Mouse (Mus musculus) heart, embryonic 16.5 days (tissue): ENCODE data around the gene Wipf2. TPM values are rescaled to one million over a fixed set of nuclear protein-coding genes. Genes with fewer than 3 reads are reported as not detected.

Experiments used
- ATAC-seq: fragments of 200-750 bp; cut with Nextera tagmentation; replicated peaks from 2 replicates; pipeline ENCODE4 v1.8.0; 2017; ENCODE audit warnings: moderate number of reproducible peaks; ENCODE audit not compliant: insufficient read depth, low FRiP score; ENCODE audit errors: extremely low read depth
- H3K27ac ChIP-seq: fragments of 300-500 bp; sonication (generic); 2 replicates; pipeline ENCODE4 v1.5.1; 2014; ENCODE audit warnings: mild to moderate bottlenecking, low read length, control low read depth, moderate library complexity
- H3K27me3 ChIP-seq: fragments of 300-500 bp; sonication (generic); 2 replicates; pipeline ENCODE4 v1.6.1; 2014; ENCODE audit warnings: low read length, mixed read lengths; ENCODE audit not compliant: control insufficient read depth, insufficient read depth
- H3K36me3 ChIP-seq: fragments of 300-500 bp; sonication (generic); 2 replicates; pipeline ENCODE4 v1.6.1; 2014; ENCODE audit not compliant: control insufficient read depth, insufficient read depth
- H3K4me1 ChIP-seq: fragments of 300-500 bp; sonication (generic); 2 replicates; pipeline ENCODE4 v1.6.1; 2014; ENCODE audit warnings: low read length, mixed read lengths; ENCODE audit not compliant: control insufficient read depth, insufficient read depth
- H3K4me2 ChIP-seq: fragments of 300-500 bp; sonication (generic); 2 replicates; pipeline ENCODE4 v1.6.1; 2014; ENCODE audit warnings: low read depth, mild to moderate bottlenecking, control low read depth, low read length
- H3K4me3 ChIP-seq: fragments of 300-500 bp; sonication (generic); 2 replicates; pipeline ENCODE4 v1.5.1; 2014; ENCODE audit warnings: mild to moderate bottlenecking, control low read depth, low read length
- H3K9ac ChIP-seq: fragments of 300-500 bp; sonication (generic); 2 replicates; pipeline ENCODE4 v1.6.1; 2014; ENCODE audit warnings: low read length, control low read depth
- H3K9me3 ChIP-seq: fragments of 300-500 bp; sonication (generic); replicated peaks from 2 replicates; pipeline ENCODE4 v1.6.1; 2016; ENCODE audit warnings: low read length; ENCODE audit not compliant: control insufficient read depth
- WGBS: fragments of 180-500 bp; shearing (Covaris S2); extraction: QIAGEN DNeasy Blood & Tissue Kit; methylation state at CpG from one replicate; pipeline ENCODE4 v1.1.7; 2014; 5-methylcytosine and 5-hydroxymethylcytosine counted together
- polyA plus RNA-seq: library from polyadenylated mRNA; unstranded; fragments of >200 nt; fragmentation: Nextera tagmentation; extraction: Ambion mirVana; gene quantifications from 2 replicates; pipeline ENCODE4 v1.2.1, GENCODE M21; 2015

Gene Wipf2
- polyA plus RNA-seq, 1 experiment from 2014 or later: 3.4 TPM

- H3K4me3 ChIP-seq: no peak overlapping the region
- H3K9me3 ChIP-seq: no peaks in the 10 kb centered on the region
- no peaks in the 10 kb centered on the region for H3K27me3 ChIP-seq
- no peak for ATAC-seq
- peaks cover 26% of the 10 kb centered on the region for H3K4me1 ChIP-seq
- H3K27ac ChIP-seq: 0 out of 2 replicates have a peak overlapping the region, but pooled peaks have one; percentile 9
- no peak overlapping the region for H3K9ac ChIP-seq
- WGBS: 64% methylated on average over 12 of the region's 12 CpGs
- H3K36me3 ChIP-seq: peaks cover 43% of the 10 kb centered on the region
- H3K4me2 ChIP-seq: 0 out of 2 replicates have a peak overlapping the region, but pooled peaks have one; percentile 3
These were observed 37.2 kb downstream of the Wipf2 start for GRCm38 (mm10) chr11:98900529-98901125.

DNA sequence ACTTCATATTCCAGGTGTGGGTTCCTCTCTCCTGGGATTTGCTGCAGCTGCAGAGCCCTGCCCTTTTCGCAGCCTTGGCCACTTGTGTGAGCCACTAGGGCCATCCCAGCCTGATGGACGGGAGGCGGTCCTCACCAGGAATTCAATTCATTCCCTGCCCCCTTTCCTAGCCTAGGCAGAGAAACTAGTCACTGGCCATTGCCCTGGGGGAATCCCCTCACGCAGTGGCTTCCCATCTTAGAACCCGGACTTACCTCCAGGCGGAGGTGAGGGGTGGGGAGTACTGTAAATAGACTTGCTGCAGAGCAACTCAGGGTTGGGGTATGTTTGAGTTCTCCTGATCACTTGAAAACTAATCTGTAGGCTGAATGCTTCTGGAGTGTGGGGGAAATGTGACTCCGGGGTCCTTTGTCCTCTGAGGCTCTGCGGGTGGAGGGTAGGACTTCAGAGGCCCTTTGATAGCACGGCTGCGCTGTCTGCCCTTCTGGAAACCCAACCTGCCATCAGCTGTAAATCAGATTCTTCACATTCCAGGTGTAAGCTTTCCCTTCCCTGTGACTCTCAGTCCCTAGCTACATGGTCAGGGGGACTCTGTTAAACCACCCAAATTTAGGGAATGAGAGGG is 39.3 kb downstream of the Wipf2 start:
- WGBS: 19% methylated on average over 10 of the region's 10 CpGs
- Histone ChIP-seq H3K27ac (peak overlapping the region; percentile 40), H3K36me3 (peaks cover 26% of the 10 kb centered on the region), H3K27me3 (no peaks in the 10 kb centered on the region), H3K9me3 (no peaks in the 10 kb centered on the region), H3K9ac (0 out of 2 replicates have a peak overlapping the region, but pooled peaks have one; percentile 5), H3K4me3 (no peak overlapping the region), H3K4me2 (no peak overlapping the region), H3K4me1 (peaks cover 30% of the 10 kb centered on the region)
- 0 out of 2 replicates have a peak, but pooled peaks have one; percentile 19 for ATAC-seq

DNA sequence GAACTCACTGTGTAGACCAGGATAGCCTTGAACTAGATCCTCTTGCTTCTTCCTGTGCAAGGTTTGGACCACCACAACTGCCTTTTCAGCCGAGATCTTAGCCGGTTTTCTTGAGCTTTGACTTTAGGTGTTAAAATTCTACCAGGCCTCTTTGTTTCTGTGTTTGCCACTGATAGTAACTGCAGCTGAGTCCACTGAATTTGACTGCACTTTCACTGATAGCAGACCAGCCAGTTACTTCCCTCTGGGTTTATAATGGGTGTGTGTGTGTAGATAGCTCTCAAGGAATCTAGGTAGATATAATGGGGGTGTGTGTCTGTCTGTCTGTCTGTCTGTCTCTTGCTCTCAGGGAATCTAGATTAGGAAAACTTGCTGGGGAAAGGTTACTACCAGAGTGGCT is 41.1 kb downstream of the Wipf2 start:
- Histone ChIP-seq H3K36me3 (peaks cover 13% of the 10 kb centered on the region), H3K4me2 (no peak overlapping the region), H3K27me3 (no peaks in the 10 kb centered on the region), H3K9me3 (no peaks in the 10 kb centered on the region), H3K9ac (no peak overlapping the region), H3K27ac (0 out of 2 replicates have a peak overlapping the region, but pooled peaks have one; percentile 24), H3K4me3 (no peak overlapping the region), H3K4me1 (peaks cover 43% of the 10 kb centered on the region)
- no peak for ATAC-seq
- 53% methylated on average over 2 of the region's 2 CpGs for WGBS

GRCm38 (mm10) chr11:98905033-98905432 is 41.6 kb downstream of the Wipf2 start:
- 36% methylated on average over 7 of the region's 7 CpGs for WGBS
- H3K9ac ChIP-seq: no peak overlapping the region
- no peak overlapping the region for H3K4me3 ChIP-seq
- H3K27ac ChIP-seq: peak overlapping the region; percentile 13; the same call in 1 of the 2 replicates
- H3K4me2 ChIP-seq: no peak overlapping the region
- no peaks in the 10 kb centered on the region for H3K27me3 ChIP-seq
- peaks cover 9% of the 10 kb centered on the region for H3K36me3 ChIP-seq
- peaks cover 48% of the 10 kb centered on the region for H3K4me1 ChIP-seq
- no peak for ATAC-seq
- H3K9me3 ChIP-seq: no peaks in the 10 kb centered on the region

- ATAC-seq: no peak
- Histone ChIP-seq H3K4me3 (no peak overlapping the region), H3K27ac (no peak overlapping the region; the same call in none of the 2 replicates), H3K4me1 (peaks cover 48% of the 10 kb centered on the region), H3K4me2 (no peak overlapping the region), H3K36me3 (peaks cover 4% of the 10 kb centered on the region), H3K27me3 (no peaks in the 10 kb centered on the region), H3K9ac (no peak overlapping the region), H3K9me3 (no peaks in the 10 kb centered on the region)
- 66% methylated on average over 4 of the region's 4 CpGs for WGBS
These were observed 42.1 kb downstream of the Wipf2 start for GRCm38 (mm10) chr11:98905583-98905982.

- Histone ChIP-seq H3K9ac (peak overlapping the region; percentile 48), H3K4me3 (peak overlapping the region; percentile 64), H3K27me3 (no peaks in the 10 kb centered on the region), H3K27ac (0 out of 2 replicates have a peak overlapping the region, but pooled peaks have one; percentile 37), H3K36me3 (peaks cover 3% of the 10 kb centered on the region; the same call in 1 of the 2 replicates), H3K4me1 (peaks cover 48% of the 10 kb centered on the region), H3K9me3 (no peaks in the 10 kb centered on the region), H3K4me2 (peak overlapping the region; percentile 89)
- 52% methylated on average over 5 of the region's 5 CpGs for WGBS
- no peak for ATAC-seq
These were observed 43.6 kb downstream of the Wipf2 start for GRCm38 (mm10) chr11:98907063-98907436.

GRCm38 (mm10) chr11:98907437-98908173 is 44.2 kb downstream of the Wipf2 start, which contains the start of gene Cdc6:
Cdc6 (plus strand) TSS chr11:98907801.
- ATAC-seq: peak; percentile 96
- H3K4me1 ChIP-seq: peaks cover 44% of the 10 kb centered on the region
- under 1% methylated on average over 49 of the region's 49 CpGs for WGBS

DNA sequence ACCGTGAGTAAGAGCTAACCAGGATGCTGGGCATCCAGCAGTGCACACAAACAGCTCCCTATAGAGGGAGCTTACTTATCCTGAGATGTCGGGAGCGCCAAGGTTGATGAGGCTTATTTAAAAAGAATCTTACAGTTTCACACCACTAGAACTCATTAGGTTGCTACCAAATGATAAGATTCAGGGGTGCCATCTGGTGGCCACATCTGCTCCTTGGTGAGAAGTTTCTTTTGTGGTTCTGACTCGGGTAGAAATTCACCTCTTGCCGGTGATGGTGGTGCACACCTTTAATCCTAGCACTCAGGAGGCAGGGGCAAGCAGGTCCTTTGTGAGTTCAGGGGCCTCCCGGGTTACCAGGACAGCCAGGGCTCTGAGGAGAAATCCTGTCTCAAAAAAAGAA is 46.2 kb downstream of the Wipf2 start:
- peak overlapping the region; percentile 4 for H3K4me3 ChIP-seq
- no peak for ATAC-seq
- H3K36me3 ChIP-seq: peaks cover 10% of the 10 kb centered on the region; the same call in 1 of the 2 replicates
- 22% methylated on average over 6 of the region's 6 CpGs for WGBS
- peak overlapping the region; percentile 89 for H3K4me2 ChIP-seq
- no peaks in the 10 kb centered on the region for H3K27me3 ChIP-seq
- H3K9me3 ChIP-seq: no peaks in the 10 kb centered on the region
- peak overlapping the region; percentile 33; the same call in 1 of the 2 replicates for H3K9ac ChIP-seq
- H3K27ac ChIP-seq: no peak overlapping the region
- H3K4me1 ChIP-seq: peaks cover 30% of the 10 kb centered on the region

More at GRCm38 (mm10) chr11:98907437-98908173, 44.2 kb downstream of the Wipf2 start, which contains the start of gene Cdc6:
- H3K36me3 ChIP-seq: peaks cover 6% of the 10 kb centered on the region; the same call in 1 of the 2 replicates
- H3K27me3 ChIP-seq: no peaks in the 10 kb centered on the region
- H3K4me3 ChIP-seq: peak within 1 kb of the TSS; percentile 64
- H3K27ac ChIP-seq: 0 out of 2 replicates have a peak within 1 kb of the TSS, but pooled peaks have one; percentile 37
- no peaks in the 10 kb centered on the region for H3K9me3 ChIP-seq
- H3K9ac ChIP-seq: peak within 1 kb of the TSS; percentile 76
- peak within 1 kb of the TSS; percentile 89 for H3K4me2 ChIP-seq
